Mouse (Mus musculus): ENCODE results near the gene Pcsk4.

The Pcsk4 gene

DNA sequence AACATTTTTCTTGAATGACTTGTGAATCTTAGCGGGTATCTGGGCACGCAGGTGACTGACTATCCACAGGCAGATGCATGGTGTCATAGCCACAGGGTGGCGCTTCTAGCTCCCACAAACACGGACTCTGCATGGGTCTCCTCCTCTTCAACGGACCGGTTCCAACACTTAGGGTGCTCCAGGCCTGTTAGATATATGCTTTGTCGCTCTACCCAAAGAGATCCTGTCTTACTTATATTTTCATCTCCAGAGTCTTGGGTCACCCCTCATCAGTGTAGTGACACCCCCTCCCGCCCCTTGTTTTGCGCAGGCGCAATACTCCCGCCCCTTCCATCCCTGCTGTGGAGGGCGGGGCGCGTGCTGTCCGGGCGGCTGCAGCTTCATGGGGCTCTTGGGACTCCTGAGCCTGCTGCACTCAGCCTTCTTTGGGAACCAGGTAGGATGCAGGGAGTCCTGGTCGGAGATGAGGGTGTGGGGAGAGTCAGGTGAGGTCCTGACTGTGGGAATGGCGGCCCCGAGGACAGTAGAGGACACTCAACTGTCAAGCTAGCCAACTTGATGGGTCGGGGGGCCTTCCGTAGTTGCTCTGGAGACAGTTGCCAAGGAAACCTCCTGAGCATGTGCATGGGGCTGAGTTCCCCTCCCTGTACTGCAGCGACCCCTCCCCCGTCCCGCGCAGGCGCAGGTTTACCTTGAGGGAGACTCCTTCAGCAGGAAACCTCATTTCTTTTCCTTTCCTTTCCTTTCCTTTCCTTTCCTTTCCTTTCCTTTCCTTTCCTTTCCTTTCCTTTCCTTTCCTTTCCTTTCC lies 33.5 kb downstream of the Pcsk4 start, which contains the start of gene Apc2:
TSS of gene Apc2 (plus strand) at position 360 of the 808 bp plus-strand sequence.
- DNase-seq = peak; percentile 75

- no peak for DNase-seq
Observed at GRCm38 (mm10) chr10:80294788-80295303, 34.5 kb downstream of the Pcsk4 start.

- DNase-seq = no peak
Observed at GRCm38 (mm10) chr10:80294311-80294710, 35.0 kb downstream of the Pcsk4 start.

DNA sequence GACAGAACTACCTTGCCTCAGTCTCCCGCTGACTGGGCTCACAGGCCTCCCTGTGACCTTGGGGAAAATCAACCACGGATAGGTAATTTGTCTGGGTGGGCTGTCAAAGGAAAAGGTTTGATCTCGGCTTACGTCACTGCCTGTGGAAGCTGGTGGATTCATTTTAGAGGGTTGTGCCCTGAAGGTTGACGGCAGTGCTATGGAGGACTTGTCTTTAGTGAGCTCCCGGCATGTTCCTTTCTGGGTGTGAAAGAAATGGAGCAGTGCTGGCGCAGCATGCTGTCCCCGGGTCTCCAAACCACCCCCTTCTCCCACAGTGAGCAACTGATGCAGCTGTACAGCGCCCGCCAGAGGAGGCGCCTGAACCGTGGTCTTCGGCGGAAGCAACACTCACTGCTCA lies 36.0 kb downstream of the Pcsk4 start:
- no peak for DNase-seq

DNA sequence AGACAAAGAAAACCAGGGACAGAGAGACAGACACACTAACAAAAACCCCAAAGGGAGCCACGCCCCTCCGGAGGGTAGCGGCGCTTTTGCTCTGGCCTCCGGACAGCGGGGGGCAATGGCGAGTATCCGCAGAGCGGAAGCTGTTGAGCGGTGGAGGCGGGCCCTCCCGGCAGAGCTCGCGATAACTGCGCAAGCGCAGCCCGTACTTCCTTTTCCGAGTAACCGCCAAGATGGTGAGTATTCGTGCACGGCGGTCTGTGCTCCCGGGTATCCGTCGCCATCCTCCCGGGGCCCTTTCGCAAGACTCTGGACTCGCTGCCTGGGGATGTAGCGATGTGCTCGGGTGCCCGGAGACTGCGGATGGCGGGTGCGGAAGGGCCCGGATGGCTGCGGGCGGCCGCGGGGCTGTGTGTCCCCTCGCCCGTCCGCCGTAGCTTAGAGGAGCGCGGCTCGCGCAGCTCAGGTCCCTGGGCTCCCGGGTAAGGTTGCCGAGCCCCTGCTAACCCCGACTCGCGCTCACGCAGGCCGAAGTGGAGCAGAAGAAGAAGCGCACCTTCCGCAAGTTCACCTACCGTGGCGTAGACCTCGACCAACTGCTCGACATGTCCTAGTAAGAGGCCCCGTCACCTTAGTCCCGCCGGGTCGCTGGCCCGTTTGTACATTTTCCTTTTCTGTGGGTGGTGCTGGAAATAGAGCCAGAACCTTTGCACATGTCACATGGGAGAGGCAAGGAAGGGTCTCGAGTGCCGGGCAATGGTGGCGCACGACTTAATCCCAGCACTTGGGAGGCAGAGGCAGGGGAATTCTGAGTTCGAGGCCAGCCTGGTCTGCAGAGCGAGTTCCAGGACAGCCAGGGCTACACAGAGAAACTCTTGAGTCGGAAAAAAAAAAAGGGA lies 36.8 kb downstream of the Pcsk4 start, which contains the start of gene Rps15:
TSS of gene Rps15 (plus strand) at position 203 of the 896 bp plus-strand sequence.
- DNase-seq = peak; percentile 93

DNA sequence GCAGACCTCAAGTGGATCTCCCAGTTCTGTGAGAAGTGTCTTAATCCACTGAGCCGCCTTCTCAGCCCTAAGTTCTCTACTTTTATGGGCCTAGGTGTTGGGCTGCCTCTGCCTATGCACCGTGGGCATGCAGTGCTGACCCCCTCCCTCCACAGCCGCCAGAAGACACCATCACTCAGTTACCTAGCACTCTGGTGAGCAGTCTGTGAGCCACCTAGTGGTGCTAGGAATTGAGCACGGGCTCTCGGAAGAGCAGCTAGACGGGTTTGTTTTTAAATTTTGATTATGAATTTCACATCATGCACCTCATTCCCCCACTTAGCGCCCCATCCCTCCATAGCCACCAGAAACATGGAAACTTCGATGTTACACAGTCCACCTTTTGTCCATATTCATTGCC lies 40.6 kb downstream of the Pcsk4 start:
- no peak for DNase-seq

- DNase-seq = no peak
Observed at GRCm38 (mm10) chr10:80288097-80288496, 41.2 kb downstream of the Pcsk4 start.

DNA sequence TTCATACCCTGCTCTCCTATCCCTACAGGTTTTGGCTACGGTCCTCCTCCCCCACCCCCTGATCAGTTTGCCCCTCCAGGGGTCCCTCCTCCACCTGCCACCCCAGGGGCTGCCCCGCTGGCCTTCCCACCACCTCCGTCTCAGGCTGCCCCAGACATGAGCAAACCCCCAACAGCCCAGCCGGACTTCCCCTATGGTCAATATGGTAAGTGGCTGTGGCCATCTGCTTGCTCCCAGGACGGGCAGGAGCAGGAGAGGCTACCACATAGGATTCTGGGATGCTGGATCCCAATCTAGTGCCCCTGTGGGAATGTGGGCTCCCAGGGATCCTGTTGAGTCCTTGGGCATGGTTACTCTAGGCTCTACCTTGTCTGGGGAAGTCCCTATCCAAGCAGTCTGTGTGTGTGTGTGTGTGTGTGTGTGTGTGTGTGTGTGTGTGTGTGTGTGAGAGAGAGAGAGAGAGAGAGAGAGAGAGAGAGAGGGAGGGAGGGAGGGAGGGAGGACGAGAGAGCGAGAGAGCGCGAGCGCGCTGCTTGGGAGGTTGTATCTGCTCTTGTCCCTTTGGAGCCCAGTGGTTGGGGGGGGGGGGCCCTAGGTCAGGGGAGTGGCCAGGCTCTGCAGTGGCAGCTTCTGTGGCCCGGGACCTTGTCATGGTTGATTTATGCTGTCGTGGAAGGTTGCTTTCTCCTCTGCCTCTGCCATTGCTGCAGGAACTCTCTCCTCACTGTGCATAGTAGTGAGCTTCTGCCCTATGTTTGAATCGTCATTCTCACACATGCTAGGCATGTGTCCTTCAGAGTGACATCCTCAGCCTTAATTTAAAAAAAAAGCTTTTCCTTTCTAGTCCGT lies 43.9 kb downstream of the Pcsk4 start:
- DNase-seq = no peak

DNA sequence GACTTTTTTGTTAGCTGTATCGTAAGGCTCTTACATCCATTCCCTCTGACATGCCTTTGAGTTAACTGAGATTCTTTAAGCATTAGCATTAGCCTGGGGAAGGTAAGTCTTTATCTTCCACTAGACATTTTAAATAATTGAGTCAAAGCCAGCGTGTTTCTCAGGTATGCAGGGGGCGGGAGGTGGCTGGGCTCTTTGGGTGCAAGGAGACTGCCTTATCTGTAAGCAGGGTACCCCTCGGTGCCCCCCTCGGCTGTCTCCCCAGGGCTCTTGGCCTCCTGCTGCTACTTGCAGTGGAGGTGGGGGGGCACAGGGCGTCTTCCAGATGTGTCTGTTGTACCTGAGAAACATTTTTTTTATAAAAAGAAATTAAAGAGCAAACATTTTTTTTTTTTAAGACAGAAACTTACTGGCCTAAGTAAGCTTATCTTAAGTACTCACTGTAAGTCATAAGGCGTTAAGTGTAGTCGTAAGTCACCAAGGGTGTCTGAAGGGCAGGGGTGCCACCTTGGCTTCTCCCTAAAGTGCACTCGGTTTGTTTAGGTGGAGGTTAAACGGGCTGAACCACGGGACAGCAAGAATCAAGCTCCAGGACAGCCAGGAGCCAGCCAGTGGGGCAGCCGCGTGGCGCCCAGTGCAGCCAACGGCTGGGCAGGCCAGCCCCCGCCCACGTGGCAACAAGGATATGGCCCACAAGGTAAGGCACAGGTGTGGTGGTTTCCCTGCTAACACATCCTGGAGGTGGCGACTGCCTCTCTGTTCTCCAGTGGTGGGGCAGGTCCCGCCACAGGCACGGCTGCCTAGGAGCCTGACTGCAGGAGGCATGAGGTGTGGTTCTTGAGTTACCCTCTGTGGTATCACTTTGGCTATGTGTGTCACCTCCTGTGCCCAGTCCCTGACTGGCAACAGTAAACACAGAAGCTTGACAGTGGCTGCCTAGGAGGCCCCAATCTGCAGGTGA lies 46.5 kb downstream of the Pcsk4 start:
- peak; percentile 69 for DNase-seq

GRCm38 (mm10) chr10:80281921-80282371 lies 47.4 kb downstream of the Pcsk4 start:
- DNase-seq = peak; percentile 83

- DNase-seq = peak; percentile 96
Observed at GRCm38 (mm10) chr10:80281304-80281703, 48.0 kb downstream of the Pcsk4 start.

- no peak for DNase-seq
Observed at GRCm38 (mm10) chr10:80279273-80279672, 50.0 kb downstream of the Pcsk4 start.

DNA sequence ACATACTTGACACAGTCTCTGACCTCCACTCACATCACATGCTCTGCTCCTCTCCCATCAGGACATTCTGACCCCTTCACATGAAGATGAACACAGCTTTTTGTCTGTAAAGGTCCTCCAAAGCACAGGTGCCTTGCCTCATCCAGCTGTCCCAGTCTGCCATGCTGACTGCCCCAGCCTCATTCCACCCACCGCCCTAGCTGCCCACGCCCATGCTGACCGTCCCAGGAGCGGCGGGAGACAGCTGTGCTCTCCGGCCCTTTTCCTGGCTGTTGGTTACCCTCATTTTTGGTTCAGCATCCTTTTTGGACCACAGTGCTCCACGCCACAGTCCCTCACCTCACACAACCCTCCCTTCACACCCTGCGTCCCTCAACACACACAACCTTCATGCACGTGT lies 50.9 kb downstream of the Pcsk4 start:
- DNase-seq = no peak

DNA sequence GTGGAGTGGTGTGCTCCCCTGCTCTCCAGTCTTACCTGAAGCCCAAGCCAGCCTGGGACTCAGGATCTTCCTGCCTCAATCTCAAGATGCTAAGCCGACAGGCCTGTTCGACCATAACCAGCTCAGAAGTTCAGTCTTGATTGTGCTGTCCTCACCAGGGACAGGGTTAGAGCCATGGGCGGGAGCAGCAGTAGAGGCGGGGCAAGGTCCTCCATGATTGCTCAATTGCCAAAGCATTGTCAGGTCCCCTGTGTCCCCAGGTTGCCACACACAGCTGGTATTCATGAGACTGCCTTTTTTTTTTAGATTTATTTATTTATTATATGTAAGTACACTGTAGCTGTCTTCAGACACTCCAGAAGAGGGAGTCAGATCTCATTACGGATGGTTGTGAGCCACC lies 53.1 kb downstream of the Pcsk4 start:
- DNase-seq = no peak

- no peak for DNase-seq
Observed at GRCm38 (mm10) chr10:80273847-80274246, 55.5 kb downstream of the Pcsk4 start.

- no peak for DNase-seq
Observed at GRCm38 (mm10) chr10:80271870-80272585, 57.3 kb downstream of the Pcsk4 start.
